Mouse (Mus musculus): Measurements from ENCODE around the gene Zfp592.

- TF ChIP-seq CTCF (IDR thresholded peaks at IDR 0.05 in 2 of 3, conservative IDR thresholded peaks at IDR 0.05 in 1 of 3; ENCODE audit: control insufficient read depth in 1 of 3, insufficient read depth in 1 of 3, low read depth in 2 of 3, low read length in 3 of 3, poor library complexity in 1 of 3, severe bottlenecking in 1 of 3) (no peak), TBP (IDR thresholded peaks at IDR 0.05; ENCODE audit: low read depth, low read length) (no peak), ZC3H11A (IDR thresholded peaks at IDR 0.05; ENCODE audit: low read depth, low read length) (no peak), GATA1 (IDR thresholded peaks at IDR 0.05; ENCODE audit: low read depth, low read length) (no peak), JUND (IDR thresholded peaks at IDR 0.05; ENCODE audit: low read depth, low read length) (no peak), POLR2A (IDR thresholded peaks at IDR 0.05; ENCODE audit: control insufficient read depth in 1 of 2, insufficient read depth in 1 of 2, low read depth in 1 of 2, low read length in 2 of 2, poor library complexity in 1 of 2) (no peak), EP300 (IDR thresholded peaks at IDR 0.05; ENCODE audit: low read depth in 1 of 2, low read length in 2 of 2) (no peak), USF1 (IDR thresholded peaks at IDR 0.05; ENCODE audit: low read depth, low read length) (no peak), NELFE (IDR thresholded peaks at IDR 0.05; ENCODE audit: low read depth, low read length) (no peak), ZKSCAN1 (IDR thresholded peaks at IDR 0.05; ENCODE audit: low read depth, low read length) (no peak), POLR2AphosphoS5 (IDR thresholded peaks at IDR 0.05; ENCODE audit: borderline replicate concordance, low read depth, low read length) (no peak)
These were observed 12.5 kb downstream of the Zfp592 start for GRCm38 (mm10) chr7:81005969-81006368.

All from MEL (cell line).